Mouse (Mus musculus) heart, embryonic 10.5 days (tissue): ENCODE results near the gene Prrt4. TPM values are rescaled to one million over a fixed set of nuclear protein-coding genes. Genes with fewer than 3 reads are reported as not detected.
A peak's percentile ranks its signal among the peaks of the same experiment; 100 is the strongest.

Source experiments
- DNase-seq: peaks from one replicate; pipeline ENCODE4 v3.0.0-alpha.2; 2017; ENCODE audit warnings: low spot score
- H3K27ac ChIP-seq: fragments of 300-500 bp; sonication (generic); 2 replicates; pipeline ENCODE4 v1.5.1; 2016; ENCODE audit warnings: mild to moderate bottlenecking
- H3K27me3 ChIP-seq: fragments of 300-500 bp; sonication (generic); 2 replicates; pipeline ENCODE4 v1.6.1; 2016; ENCODE audit warnings: mild to moderate bottlenecking; ENCODE audit not compliant: poor library complexity, insufficient read depth, severe bottlenecking
- H3K36me3 ChIP-seq: fragments of 300-500 bp; sonication (generic); 2 replicates; pipeline ENCODE4 v1.6.1; 2016; ENCODE audit warnings: mild to moderate bottlenecking, moderate library complexity
- H3K4me1 ChIP-seq: fragments of 300-500 bp; sonication (generic); 2 replicates; pipeline ENCODE4 v1.6.1; 2016; ENCODE audit warnings: mild to moderate bottlenecking
- H3K4me3 ChIP-seq: fragments of 300-500 bp; sonication (generic); 2 replicates; pipeline ENCODE4 v1.5.1; 2016; ENCODE audit warnings: mild to moderate bottlenecking, moderate library complexity
- H3K9me3 ChIP-seq: fragments of 300-500 bp; sonication (generic); 2 replicates; pipeline ENCODE4 v1.6.1; 2016; ENCODE audit warnings: mild to moderate bottlenecking, moderate library complexity
- WGBS: fragments of 180-500 bp; shearing (Covaris S2); methylation state at CpG from one replicate; pipeline ENCODE4 v1.1.7; 2016; 5-methylcytosine and 5-hydroxymethylcytosine counted together
- polyA plus RNA-seq: library from polyadenylated mRNA; unstranded; fragments of >200 nt; fragmentation: Nextera tagmentation; extraction: Ambion mirVana; gene quantifications from 2 replicates; pipeline ENCODE4 v1.2.1, GENCODE M21; 2016

The Prrt4 gene
- polyA plus RNA-seq, 1 experiment from 2014 or later, result 4.3 TPM

GRCm38 (mm10) chr6:29193961-29194750 is 14.8 kb upstream of the Prrt4 start:
- H3K36me3 ChIP-seq, result no peaks in the 10 kb centered on the region
- H3K4me1 ChIP-seq, result peaks cover 27% of the 10 kb centered on the region
- peak; percentile 85 for DNase-seq
- no peaks in the 10 kb centered on the region for H3K9me3 ChIP-seq
- peak overlapping the region; percentile 48 for H3K27ac ChIP-seq
- no peak overlapping the region; the same call in 1 of the 2 replicates for H3K4me3 ChIP-seq
- 37% methylated on average over 15 of the region's 15 CpGs for WGBS
- H3K27me3 ChIP-seq, result peaks cover 19% of the 10 kb centered on the region

- Histone ChIP-seq H3K36me3 (no peaks in the 10 kb centered on the region), H3K4me3 (no peak overlapping the region), H3K4me1 (no peaks in the 10 kb centered on the region), H3K9me3 (no peaks in the 10 kb centered on the region), H3K27ac (no peak overlapping the region), H3K27me3 (peaks cover 6% of the 10 kb centered on the region; the same call in 1 of the 2 replicates)
- WGBS, result 53% methylated on average over 1 of the region's 1 CpGs
- peak; percentile 20 for DNase-seq
Measured at GRCm38 (mm10) chr6:29187936-29188335, 8.6 kb upstream of the Prrt4 start.

GRCm38 (mm10) chr6:29179843-29180242 is 459 bp upstream of the Prrt4 start:
- H3K36me3 ChIP-seq, result no peaks in the 10 kb centered on the region
- no peak overlapping the region for H3K27ac ChIP-seq
- H3K27me3 ChIP-seq, result peaks cover 72% of the 10 kb centered on the region
- H3K9me3 ChIP-seq, result no peaks in the 10 kb centered on the region
- peak; percentile 33 for DNase-seq
- H3K4me1 ChIP-seq, result peaks cover 32% of the 10 kb centered on the region
- 42% methylated on average over 8 of the region's 8 CpGs for WGBS
- H3K4me3 ChIP-seq, result peak overlapping the region; percentile 80

GRCm38 (mm10) chr6:29177901-29178879 is 1.2 kb downstream of the Prrt4 start:
- WGBS, result 13% methylated on average over 16 of the region's 17 CpGs
- Histone ChIP-seq H3K9me3 (no peaks in the 10 kb centered on the region), H3K27ac (peak overlapping the region; percentile 87; the same call in 1 of the 2 replicates), H3K27me3 (peaks cover 84% of the 10 kb centered on the region), H3K4me3 (peak overlapping the region; percentile 80), H3K36me3 (no peaks in the 10 kb centered on the region), H3K4me1 (peaks cover 39% of the 10 kb centered on the region)
- DNase-seq, result peak; percentile 73

- H3K36me3 ChIP-seq, result no peaks in the 10 kb centered on the region
- 53% methylated on average over 3 of the region's 3 CpGs for WGBS
- H3K27ac ChIP-seq, result no peak overlapping the region
- H3K4me3 ChIP-seq, result no peak overlapping the region
- DNase-seq, result peak; percentile 75
- peaks cover 53% of the 10 kb centered on the region for H3K4me1 ChIP-seq
- peaks cover 93% of the 10 kb centered on the region for H3K27me3 ChIP-seq
- no peaks in the 10 kb centered on the region for H3K9me3 ChIP-seq
Measured at GRCm38 (mm10) chr6:29175113-29175512, 4.3 kb downstream of the Prrt4 start.

- WGBS, result 17% methylated on average over 7 of the region's 7 CpGs
- H3K4me1 ChIP-seq, result peaks cover 57% of the 10 kb centered on the region
Measured at GRCm38 (mm10) chr6:29174368-29174767, 5.0 kb downstream of the Prrt4 start.

GRCm38 (mm10) chr6:29170952-29171388 is 8.4 kb downstream of the Prrt4 start:
- Histone ChIP-seq H3K27ac (peak overlapping the region; percentile 78), H3K27me3 (peaks cover 81% of the 10 kb centered on the region), H3K4me3 (peak overlapping the region; percentile 69), H3K36me3 (no peaks in the 10 kb centered on the region), H3K4me1 (peaks cover 33% of the 10 kb centered on the region), H3K9me3 (no peaks in the 10 kb centered on the region)
- 1% methylated on average over 40 of the region's 40 CpGs for WGBS
- peak; percentile 91 for DNase-seq

More at GRCm38 (mm10) chr6:29174368-29174767, 5.0 kb downstream of the Prrt4 start:
- Histone ChIP-seq H3K27me3 (peaks cover 93% of the 10 kb centered on the region), H3K4me3 (no peak overlapping the region), H3K9me3 (no peaks in the 10 kb centered on the region), H3K27ac (no peak overlapping the region), H3K36me3 (no peaks in the 10 kb centered on the region)
- DNase-seq, result peak; percentile 74

- peak; percentile 80 for DNase-seq
- under 1% methylated on average over 63 of the region's 63 CpGs for WGBS
Measured at GRCm38 (mm10) chr6:29170063-29170921, 9.1 kb downstream of the Prrt4 start.

GRCm38 (mm10) chr6:29169675-29170062 is 9.7 kb downstream of the Prrt4 start:
- peaks cover 68% of the 10 kb centered on the region for H3K27me3 ChIP-seq
- DNase-seq, result peak; percentile 74
- peaks cover 26% of the 10 kb centered on the region for H3K4me1 ChIP-seq
- H3K4me3 ChIP-seq, result peak overlapping the region; percentile 69
- no peaks in the 10 kb centered on the region for H3K36me3 ChIP-seq
- H3K27ac ChIP-seq, result peak overlapping the region; percentile 78; the same call in 1 of the 2 replicates
- H3K9me3 ChIP-seq, result no peaks in the 10 kb centered on the region
- WGBS, result 8% methylated on average over 12 of the region's 12 CpGs

More at GRCm38 (mm10) chr6:29170063-29170921, 9.1 kb downstream of the Prrt4 start:
- peak overlapping the region; percentile 69 for H3K4me3 ChIP-seq
- H3K4me1 ChIP-seq, result peaks cover 30% of the 10 kb centered on the region
- H3K27ac ChIP-seq, result peak overlapping the region; percentile 78
- peaks cover 74% of the 10 kb centered on the region for H3K27me3 ChIP-seq
- no peaks in the 10 kb centered on the region for H3K36me3 ChIP-seq
- H3K9me3 ChIP-seq, result no peaks in the 10 kb centered on the region

GRCm38 (mm10) chr6:29168871-29169270 is 10.5 kb downstream of the Prrt4 start:
- Histone ChIP-seq H3K4me3 (no peak overlapping the region), H3K36me3 (no peaks in the 10 kb centered on the region), H3K9me3 (no peaks in the 10 kb centered on the region), H3K4me1 (peaks cover 22% of the 10 kb centered on the region), H3K27ac (no peak overlapping the region), H3K27me3 (peaks cover 60% of the 10 kb centered on the region)
- 33% methylated on average over 2 of the region's 2 CpGs for WGBS
- peak; percentile 52 for DNase-seq

GRCm38 (mm10) chr6:29166196-29166595 is 13.2 kb downstream of the Prrt4 start:
- peaks cover 39% of the 10 kb centered on the region for H3K27me3 ChIP-seq
- peak; percentile 75 for DNase-seq
- H3K4me3 ChIP-seq, result no peak overlapping the region
- no peaks in the 10 kb centered on the region for H3K36me3 ChIP-seq
- peaks cover 26% of the 10 kb centered on the region for H3K4me1 ChIP-seq
- 6% methylated on average over 1 of the region's 1 CpGs for WGBS
- H3K27ac ChIP-seq, result no peak overlapping the region
- no peaks in the 10 kb centered on the region for H3K9me3 ChIP-seq
